Mouse (Mus musculus) spleen, adult 2 months (tissue): Measurements from ENCODE around the gene Khdc4.

Experiments used
- CTCF ChIP-seq: fragments of 200-500 bp; IDR thresholded peaks from 2 replicates; pipeline ENCODE4 v1.5.1; 2011; ENCODE audit warnings: mild to moderate bottlenecking, inconsistent platforms; ENCODE audit not compliant: insufficient read depth, insufficient read length, insufficient replicate concordance; ENCODE audit errors: extremely low read depth
- POLR2A ChIP-seq: fragments of 200-500 bp; IDR thresholded peaks from 2 replicates; pipeline ENCODE4 v1.6.1; 2011; ENCODE audit warnings: low read depth, low read length, inconsistent platforms

- no peak for TF ChIP-seq CTCF
- no peak for TF ChIP-seq POLR2A
Measured at GRCm38 (mm10) chr3:88756276-88756675, 70.7 kb downstream of the Khdc4 start.
